Mouse (Mus musculus): Measurements from ENCODE around the gene Arhgef10l.

DNA sequence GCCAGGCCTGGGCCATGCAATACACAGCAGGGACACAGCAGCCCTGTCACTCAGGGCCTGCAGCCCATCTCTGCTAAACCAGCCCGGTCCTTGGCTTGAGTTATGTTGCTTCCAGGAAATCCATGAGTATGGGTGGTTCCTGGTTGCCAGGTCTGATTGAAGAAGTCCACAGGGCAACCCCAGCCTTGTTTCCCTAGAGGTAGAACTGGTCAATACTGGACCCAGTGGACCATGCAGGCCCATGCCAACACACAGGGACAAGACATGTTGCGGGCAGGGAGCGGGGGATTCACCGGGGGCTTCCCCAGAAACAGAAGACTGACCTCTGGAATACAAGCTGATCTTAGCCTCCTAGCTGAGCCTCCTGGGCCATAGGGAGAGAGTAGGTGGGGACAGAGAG, 142.9 kb downstream of the Arhgef10l start:
- no peak for TF ChIP-seq TAL1 (IDR thresholded peaks at IDR 0.05; ENCODE audit: low read length)
- no peak for TF ChIP-seq GATA1 (IDR thresholded peaks at IDR 0.05; ENCODE audit: low read length)

Measured in erythroblast, embryonic 14.5 days (primary cell).